Mouse (Mus musculus) telencephalon, adult 2 months (tissue): ENCODE results near the gene 4933402E13Rik.

Experiments used
- DNase-seq: peaks from one replicate; pipeline ENCODE4 v3.0.0-alpha.2; 2011; ENCODE audit warnings: low read depth, low spot score

4933402E13Rik gene

DNA sequence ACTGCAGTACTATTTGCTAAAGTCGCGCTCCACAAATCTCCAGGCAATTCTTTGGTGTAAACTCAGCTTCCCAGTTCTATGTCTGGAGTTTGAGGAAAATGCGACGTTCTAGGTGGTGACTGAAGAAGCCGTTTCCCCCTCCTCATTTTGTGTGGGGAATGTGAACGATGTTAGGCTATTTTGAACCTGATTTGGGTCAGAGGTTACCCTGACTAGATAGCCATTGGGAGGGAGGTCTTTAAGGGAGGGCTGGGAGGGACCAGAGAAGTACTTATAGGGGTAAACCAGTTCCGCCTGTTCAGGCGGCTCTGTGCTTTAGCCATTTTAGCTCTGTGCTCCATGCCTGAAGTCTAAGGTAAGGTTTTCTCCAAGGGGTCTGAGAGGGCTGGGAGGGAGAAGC, at the start of gene 4933402E13Rik:
Gene 4933402E13Rik (plus strand): TSS at position 301 of the 400 bp plus-strand sequence.
- DNase-seq, result no peak
